Mouse (Mus musculus) liver, embryonic 14.5 days (tissue): ENCODE measurements around the gene Dock8.
A peak's percentile ranks its signal among the peaks of the same experiment; 100 is the strongest.

Source experiments
- CTCF ChIP-seq: IDR thresholded peaks from 2 replicates; pipeline ENCODE4 v1.5.1; 2016; ENCODE audit warnings: antibody characterized with exemption, low read depth, control low read depth
- EP300 ChIP-seq: IDR thresholded peaks from 2 replicates; pipeline ENCODE4 v1.6.1; 2016; ENCODE audit warnings: antibody characterized with exemption, low read depth

GRCm38 (mm10) chr19:25107417-25107816 lies 108.1 kb downstream of the Dock8 start:
- TF ChIP-seq CTCF (peak; percentile 31; the same call in 1 of the 2 replicates), EP300 (no peak)
